Mouse (Mus musculus) CH12.LX (cell line): ENCODE measurements around the gene Aldoc. TPM values are rescaled to one million over a fixed set of nuclear protein-coding genes. Genes with fewer than 3 reads are reported as not detected.
A peak's percentile ranks its signal among the peaks of the same experiment; 100 is the strongest.

Source experiments
- DNase-seq: peaks from one replicate; pipeline ENCODE4 v3.0.0-alpha.2; 2013; ENCODE audit errors: extremely low read depth
- H3K27ac ChIP-seq: 2 replicates; pipeline ENCODE4 v1.5.1; 2012; ENCODE audit warnings: low read depth, mild to moderate bottlenecking, control low read depth, moderate library complexity; ENCODE audit not compliant: insufficient read depth
- H3K27me3 ChIP-seq: replicated peaks from 2 replicates; pipeline ENCODE3; 2012; ENCODE audit warnings: inconsistent platforms
- H3K36me3 ChIP-seq, 2 experiments: replicated peaks in 1 of 2; 2 replicates each; pipeline versions ENCODE3 to v1.6.1; 2012; ENCODE audit warnings: inconsistent platforms in 1 of 2, low read length in 1 of 2, mild to moderate bottlenecking in 1 of 2, mixed read lengths in 1 of 2, moderate library complexity in 1 of 2; ENCODE audit not compliant: control insufficient read depth in 1 of 2, insufficient read depth in 1 of 2
- H3K4me1 ChIP-seq, 2 experiments: 2 replicates each; pipeline ENCODE4 v1.6.1; 2012; ENCODE audit warnings: inconsistent platforms in 1 of 2, moderate library complexity in 1 of 2; ENCODE audit not compliant: insufficient read depth in 2 of 2, control insufficient read depth in 1 of 2
- H3K4me2 ChIP-seq: 2 replicates; pipeline ENCODE4 v1.6.1; 2012; ENCODE audit warnings: low read depth, mild to moderate bottlenecking, control low read depth; ENCODE audit not compliant: poor library complexity, insufficient read depth, severe bottlenecking
- H3K4me3 ChIP-seq, 3 experiments: fragments of 150-350 bp in 1 of 3; sonication (generic) in 1 of 3; replicated peaks in 1 of 3; 2 replicates each; pipeline versions ENCODE3 to v1.5.1; 2011 to 2012; ENCODE audit warnings: low read depth in 2 of 3, low read length in 2 of 3, mild to moderate bottlenecking in 2 of 3, moderate library complexity in 2 of 3, control low read depth in 1 of 3, improper control_type of control experiment in 1 of 3, inconsistent platforms in 1 of 3, mixed read lengths in 1 of 3; ENCODE audit not compliant: poor library complexity in 1 of 3
- H3K79me2 ChIP-seq: replicated peaks from 2 replicates; pipeline ENCODE4 v1.6.1; 2012; ENCODE audit warnings: mild to moderate bottlenecking, moderate library complexity; ENCODE audit not compliant: control insufficient read depth, poor library complexity, insufficient read depth, severe bottlenecking; ENCODE audit errors: extremely low read depth
- H3K9ac ChIP-seq: 2 replicates; pipeline ENCODE4 v1.6.1; 2012; ENCODE audit warnings: low read depth, mild to moderate bottlenecking, control low read depth, moderate library complexity; ENCODE audit not compliant: insufficient read depth
- H3K9me3 ChIP-seq: replicated peaks from 2 replicates; pipeline ENCODE3; 2012; ENCODE audit warnings: low read length, inconsistent platforms, mixed read lengths
- BHLHE40 ChIP-seq: IDR thresholded peaks from 2 replicates; pipeline ENCODE4 v1.6.1; 2011; ENCODE audit warnings: mild to moderate bottlenecking, low read depth, low read length, improper control_type of control experiment
- CHD1 ChIP-seq: IDR thresholded peaks from 2 replicates; pipeline ENCODE4 v1.6.1; 2012; ENCODE audit warnings: low read depth, low read length, improper control_type of control experiment, inconsistent platforms
- CHD2 ChIP-seq: IDR thresholded peaks from 2 replicates; pipeline ENCODE4 v1.6.1; 2011; ENCODE audit warnings: low read length, improper control_type of control experiment
- CTCF ChIP-seq, 2 experiments: IDR thresholded peaks in 1 of 2; conservative IDR thresholded peaks in 1 of 2; 2 replicates each; pipeline ENCODE4 v1.5.1; 2011 to 2012; ENCODE audit warnings: low read depth in 2 of 2, low read length in 2 of 2, improper control_type of control experiment in 1 of 2, inconsistent platforms in 1 of 2, mild to moderate bottlenecking in 1 of 2, moderate library complexity in 1 of 2
- E2F4 ChIP-seq: IDR thresholded peaks from 2 replicates; pipeline ENCODE4 v1.6.1; 2011; ENCODE audit warnings: low read depth, low read length, improper control_type of control experiment; ENCODE audit not compliant: insufficient replicate concordance
- ELF1 ChIP-seq: IDR thresholded peaks from 2 replicates; pipeline ENCODE4 v1.6.1; 2014; ENCODE audit warnings: low read depth, mild to moderate bottlenecking, inconsistent platforms, low read length, improper control_type of control experiment
- EP300 ChIP-seq: IDR thresholded peaks from 2 replicates; pipeline ENCODE4 v1.6.1; 2011; ENCODE audit warnings: low read length, improper control_type of control experiment
- ETS1 ChIP-seq: conservative IDR thresholded peaks from 2 replicates; pipeline ENCODE4 v1.6.1; 2012; ENCODE audit warnings: low read depth, mild to moderate bottlenecking, inconsistent platforms, low read length, improper control_type of control experiment, moderate library complexity
- GABPA ChIP-seq: IDR thresholded peaks from 2 replicates; pipeline ENCODE4 v1.6.1; 2012; ENCODE audit warnings: low read depth, low read length, improper control_type of control experiment, inconsistent platforms; ENCODE audit not compliant: insufficient replicate concordance
- HCFC1 ChIP-seq: IDR thresholded peaks from 2 replicates; pipeline ENCODE4 v1.6.1; 2012; ENCODE audit warnings: low read depth, mild to moderate bottlenecking, inconsistent platforms, low read length, improper control_type of control experiment
- IRF4 ChIP-seq: IDR thresholded peaks from 2 replicates; pipeline ENCODE4 v1.6.1; 2014; ENCODE audit warnings: low read depth, mild to moderate bottlenecking, inconsistent platforms, low read length, improper control_type of control experiment
- JUND ChIP-seq: conservative IDR thresholded peaks from 2 replicates; pipeline ENCODE4 v1.6.1; 2011; ENCODE audit warnings: low read depth, low read length, improper control_type of control experiment
- MAFK ChIP-seq: IDR thresholded peaks from 2 replicates; pipeline ENCODE4 v1.6.1; 2011; ENCODE audit warnings: low read length, improper control_type of control experiment; ENCODE audit not compliant: insufficient replicate concordance
- MAX ChIP-seq: IDR thresholded peaks from 2 replicates; pipeline ENCODE4 v1.6.1; 2011; ENCODE audit warnings: low read length, improper control_type of control experiment
- MEF2A ChIP-seq: IDR thresholded peaks from 2 replicates; pipeline ENCODE4 v1.6.1; 2014; ENCODE audit warnings: low read depth, mild to moderate bottlenecking, inconsistent platforms, low read length, improper control_type of control experiment, borderline replicate concordance
- MXI1 ChIP-seq: IDR thresholded peaks from 2 replicates; pipeline ENCODE4 v1.6.1; 2011; ENCODE audit warnings: mild to moderate bottlenecking, low read depth, low read length, improper control_type of control experiment
- MYC ChIP-seq: IDR thresholded peaks from 2 replicates; pipeline ENCODE4 v1.6.1; 2011; ENCODE audit warnings: low read depth, mild to moderate bottlenecking, improper control_type of control experiment, low read length
- NELFE ChIP-seq: IDR thresholded peaks from 2 replicates; pipeline ENCODE4 v1.6.1; 2011; ENCODE audit warnings: low read depth, low read length, improper control_type of control experiment
- NRF1 ChIP-seq: IDR thresholded peaks from 2 replicates; pipeline ENCODE4 v1.6.1; 2014; ENCODE audit warnings: low read depth, mild to moderate bottlenecking, inconsistent platforms, low read length, improper control_type of control experiment, moderate library complexity
- PAX5 ChIP-seq: IDR thresholded peaks from 2 replicates; pipeline ENCODE4 v1.6.1; 2012; ENCODE audit warnings: low read length, inconsistent platforms, mixed read lengths
- POLR2A ChIP-seq: IDR thresholded peaks from 2 replicates; pipeline ENCODE4 v1.6.1; 2011; ENCODE audit warnings: low read depth, mild to moderate bottlenecking, improper control_type of control experiment, low read length
- POLR2AphosphoS2 ChIP-seq: IDR thresholded peaks from 2 replicates; pipeline ENCODE4 v1.6.1; 2011; ENCODE audit warnings: low read depth, low read length, improper control_type of control experiment
- RCOR1 ChIP-seq: conservative IDR thresholded peaks from 2 replicates; pipeline ENCODE4 v1.6.1; 2012; ENCODE audit warnings: low read depth, mild to moderate bottlenecking, inconsistent platforms, low read length, improper control_type of control experiment
- SIN3A ChIP-seq: IDR thresholded peaks from 2 replicates; pipeline ENCODE4 v1.6.1; 2012; ENCODE audit warnings: low read length, improper control_type of control experiment, inconsistent platforms
- SMC3 ChIP-seq: IDR thresholded peaks from 2 replicates; pipeline ENCODE4 v1.6.1; 2011; ENCODE audit warnings: low read depth, low read length, improper control_type of control experiment
- TBP ChIP-seq: conservative IDR thresholded peaks from 2 replicates; pipeline ENCODE4 v1.6.1; 2011; ENCODE audit warnings: low read depth, low read length, improper control_type of control experiment
- TCF12 ChIP-seq: IDR thresholded peaks from 2 replicates; pipeline ENCODE4 v1.6.1; 2014; ENCODE audit warnings: low read depth, mild to moderate bottlenecking, inconsistent platforms, low read length, improper control_type of control experiment
- UBTF ChIP-seq: IDR thresholded peaks from 2 replicates; pipeline ENCODE4 v1.6.1; 2012; ENCODE audit warnings: low read depth, mild to moderate bottlenecking, inconsistent platforms, low read length, improper control_type of control experiment, moderate library complexity
- USF1 ChIP-seq: IDR thresholded peaks from 2 replicates; pipeline ENCODE4 v1.6.1; 2014; ENCODE audit warnings: low read depth, mild to moderate bottlenecking, inconsistent platforms, low read length, improper control_type of control experiment
- ZC3H11A ChIP-seq: IDR thresholded peaks from 2 replicates; pipeline ENCODE4 v1.6.1; 2012; ENCODE audit warnings: low read depth, mild to moderate bottlenecking, inconsistent platforms, low read length, improper control_type of control experiment
- ZKSCAN1 ChIP-seq: IDR thresholded peaks from 2 replicates; pipeline ENCODE4 v1.6.1; 2012; ENCODE audit warnings: low read depth, inconsistent platforms, low read length, improper control_type of control experiment, borderline replicate concordance
- ZMIZ1 ChIP-seq: IDR thresholded peaks from 2 replicates; pipeline ENCODE4 v1.6.1; 2012; ENCODE audit warnings: low read depth, mild to moderate bottlenecking, inconsistent platforms, low read length, improper control_type of control experiment
- ZNF384 ChIP-seq: IDR thresholded peaks from 2 replicates; pipeline ENCODE4 v1.6.1; 2012; ENCODE audit warnings: low read depth, low read length, improper control_type of control experiment, inconsistent platforms
- dilution Hi-C: fragments of 300-500 bp; cut with MboI; formaldehyde crosslinking; loops from 2 replicates; pipeline ENCODE4 v1.14.3; 2020; ENCODE audit warnings: low sequenced_read_pairs; ENCODE audit not compliant: extremely low pct_unique_long_range_greater_than_20kb, extremely low pct_ligation_motif_present
- in situ Hi-C: fragments of 300-500 bp; cut with MboI; formaldehyde crosslinking; loops from 3 replicates; pipeline ENCODE4 v1.14.3; 2019; ENCODE audit warnings: low sequenced_read_pairs, low pct_ligation_motif_present, low pct_unique_long_range_greater_than_20kb, mixed read lengths
- polyA plus RNA-seq: library from polyadenylated mRNA; unstranded; fragments of >175 nt; gene quantifications from 2 replicates; pipeline ENCODE4 v1.2.1, GENCODE M21; 2012; ENCODE audit warnings: low read depth; ENCODE audit not compliant: insufficient read length
- total RNA-seq, 2 experiments: library from RNA; depleted of rRNA; stranded (reverse); fragments of 300-350 nt in 1 of 2; fragments of >200 nt in 1 of 2; gene quantifications; 2 replicates each; pipeline ENCODE4 v1.2.3; 2012 to 2014

Aldoc gene
- total and polyA plus RNA-seq, 3 experiments = 25.0 to 119 (median 90.2) TPM

DNA sequence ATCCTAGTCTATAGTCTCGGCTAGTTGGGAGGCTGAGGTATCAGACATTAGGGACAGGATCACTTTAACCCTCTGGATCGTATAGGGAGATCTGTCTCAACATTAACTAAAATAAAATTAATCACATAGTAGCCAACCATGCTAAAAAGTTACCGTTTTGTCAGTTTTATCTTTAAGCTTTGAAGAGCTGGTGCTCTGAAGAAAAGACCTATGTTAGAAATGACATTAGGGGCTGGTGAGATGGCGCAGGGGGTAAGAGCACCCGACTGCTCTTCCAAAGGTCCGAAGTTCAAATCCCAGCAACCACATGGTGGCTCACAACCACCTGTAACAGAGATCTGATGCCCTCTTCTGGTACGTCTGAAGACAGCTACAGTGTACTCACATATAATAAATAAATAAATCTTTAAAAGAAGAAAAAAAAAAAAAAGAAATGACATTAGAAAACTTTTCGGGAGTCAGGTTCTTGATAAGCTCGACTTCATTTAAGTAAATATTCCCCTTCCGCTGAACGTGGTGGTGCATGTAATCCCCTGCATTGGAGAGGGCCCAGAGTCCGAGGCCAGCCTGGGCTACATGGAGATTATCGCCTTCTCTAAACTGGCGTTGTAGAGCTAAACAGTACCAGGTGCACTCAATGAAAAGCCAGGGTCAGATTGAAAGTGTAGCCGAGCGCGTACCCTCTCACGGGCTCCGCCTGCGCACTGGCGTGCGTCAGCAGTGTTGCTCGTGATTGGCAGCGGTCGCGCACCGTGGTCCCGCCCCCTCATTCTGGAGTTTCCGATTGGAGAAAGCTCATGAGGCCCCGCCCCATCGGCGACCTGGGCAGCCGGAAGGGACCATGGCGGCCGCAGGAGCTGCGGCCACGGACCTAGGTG lies 5.1 kb downstream of the Aldoc start, which contains the start of gene Pigs:
TSS of gene Pigs (plus strand) at position 782 of the 878 bp plus-strand sequence.
- Histone ChIP-seq H3K4me1 (peaks cover 4 to 29% of the 10 kb centered on the region in 2 experiments; a peak in 3 of 4 replicates), H3K27me3 (no peaks in the 10 kb centered on the region), H3K27ac (peak within 1 kb of the TSS; percentile 39)
- in situ Hi-C loops = no loop called here
- TF ChIP-seq ZNF384 (peak; percentile 41; the same call in 1 of the 2 replicates), ELF1 (peak; percentile 82), CHD2 (no peak; the same call in 1 of the 2 replicates), JUND (no peak), ETS1 (no peak), CTCF (conservative IDR thresholded peaks at IDR 0.05 in 1 of 2, IDR thresholded peaks at IDR 0.05 in 1 of 2; ENCODE audit: low read depth in 2 of 2, low read length in 2 of 2) (peak in 1 of 2 experiments; percentile 43; a peak in 2 of 4 replicates), UBTF (no peak; the same call in 1 of the 2 replicates), TBP (peak; percentile 93), RCOR1 (0 out of 2 replicates have a peak, but pooled peaks have one; percentile 59), NELFE (peak; percentile 84), TCF12 (peak; percentile 91), MYC (peak; percentile 69; the same call in 1 of the 2 replicates), HCFC1 (peak; percentile 68), MXI1 (no peak; the same call in 1 of the 2 replicates), E2F4 (0 out of 2 replicates have a peak, but pooled peaks have one; percentile 44), MAFK (0 out of 2 replicates have a peak, but pooled peaks have one; percentile 22), EP300 (no peak), GABPA (no peak), SMC3 (0 out of 2 replicates have a peak, but pooled peaks have one; percentile 10), CHD1 (0 out of 2 replicates have a peak, but pooled peaks have one; percentile 16), ZKSCAN1 (no peak), POLR2AphosphoS2 (peak; percentile 90), MAX (no peak; the same call in none of the 2 replicates), SIN3A (peak; percentile 83), POLR2A (peak; percentile 93), USF1 (no peak; the same call in 1 of the 2 replicates), ZMIZ1 (peak; percentile 81), ZC3H11A (no peak), IRF4 (peak; percentile 70), BHLHE40 (peak; percentile 74), NRF1 (peak; percentile 91), PAX5 (no peak), MEF2A (peak; percentile 51; the same call in 1 of the 2 replicates)
- TF ChIP-seq, all 38 proteins: peak for 21
- peak; percentile 99 for DNase-seq
- H3K9me3 ChIP-seq = no peaks in the 10 kb centered on the region
- peak within 1 kb of the TSS; percentile 83 for H3K4me2 ChIP-seq
- peaks cover 10 to 49% of the 10 kb centered on the region in 2 experiments for H3K36me3 ChIP-seq
- dilution Hi-C loops = no loop called here
- peak within 1 kb of the TSS; percentile 81 to 89 (median 85) for H3K4me3 ChIP-seq
- peaks cover 8% of the 10 kb centered on the region; the same call in 1 of the 2 replicates for H3K79me2 ChIP-seq
- peak within 1 kb of the TSS; percentile 54 for H3K9ac ChIP-seq
